Mouse (Mus musculus): Measurements from ENCODE around the gene Pdzk1ip1. TPM values are rescaled to one million over a fixed set of nuclear protein-coding genes. Genes with fewer than 3 reads are reported as not detected.

The Pdzk1ip1 gene
- 1 to 10 TPM in 1 of 2 experiments, under 1 TPM in 1; 0.18 to 4.6 TPM for polyA plus RNA-seq (2012; fragmentation: generic; extraction: Trizol)

GRCm38 (mm10) chr4:115088611-115089338 is at the start of gene Pdzk1ip1:
Gene Pdzk1ip1 (plus strand): TSS chr4:115088708.

GRCm38 (mm10) chr4:115056371-115056920 is 32.1 kb upstream of the Pdzk1ip1 start, which contains the start of gene Tal1:
Gene Tal1 (plus strand): TSS chr4:115056426.

GRCm38 (mm10) chr4:115133621-115134295 is 45.2 kb downstream of the Pdzk1ip1 start, which contains the start of gene Cyp4x1:
Gene Cyp4x1 (minus strand): TSS chr4:115134281.

Other genes with a start within 250 kb of the Pdzk1ip1 start
- 1 to 10 TPM in 1 of 2 experiments, under 1 TPM in 1; 0.54 to 1.7 TPM for gene Foxd2, start 179.8 kb upstream of the Pdzk1ip1 start, polyA plus RNA-seq (2012; fragmentation: generic; extraction: Trizol)
- not detected for gene Foxe3, start 162.7 kb upstream of the Pdzk1ip1 start, polyA plus RNA-seq (2012; fragmentation: generic; extraction: Trizol)
- 10 to 100 TPM in 1 of 2 experiments, 1 to 10 TPM in 1; 2.9 to 10.0 TPM for gene Cmpk1, start 101.5 kb upstream of the Pdzk1ip1 start, polyA plus RNA-seq (2012; fragmentation: generic; extraction: Trizol)
- gene Stil, start 88.5 kb upstream of the Pdzk1ip1 start, polyA plus RNA-seq (2012; fragmentation: generic; extraction: Trizol), result 1 to 10 TPM in 1 of 2 experiments, under 1 TPM in 1; 0.14 to 1.3 TPM
- under 1 TPM; 0.01 to 0.02 TPM for gene Tal1, start 32.3 kb upstream of the Pdzk1ip1 start, polyA plus RNA-seq (2012; fragmentation: generic; extraction: Trizol)
- not detected for gene Cyp4x1, start 45.6 kb downstream of the Pdzk1ip1 start, polyA plus RNA-seq (2012; fragmentation: generic; extraction: Trizol)
- not detected for gene Cyp4a29, start 153.4 kb downstream of the Pdzk1ip1 start, polyA plus RNA-seq (2012; fragmentation: generic; extraction: Trizol)
- gene Cyp4a12a, start 210.3 kb downstream of the Pdzk1ip1 start, polyA plus RNA-seq (2012; fragmentation: generic; extraction: Trizol), result not detected